22 mouse cellular contexts compared by ENCODE assay signal in genomic region chr4:97968786-97969348, GRCm38 (mm10).
A peak's percentile ranks its signal among the peaks of the same experiment; 100 is the strongest.
DNase-seq lines count a peak whose midpoint lies in the region; ATAC-seq and TF ChIP-seq lines count a peak whose summit lies in the region.
"Had no signal": no experiment of that assay in that cellular context is flagged by ENCODE, and none has a peak within 500 bp of the region (broad histone marks: within the 10 kb centered on the region; RNA-seq: fewer than 3 reads in every experiment).

No protein-coding gene starts in this region.

- no peak overlapping the region for H3K9ac ChIP-seq in heart, embryonic 13.5 days
- H3K9ac ChIP-seq in lung, embryonic 14.5 days, result no peak overlapping the region
- no peak overlapping the region for H3K9ac ChIP-seq in limb, embryonic 13.5 days
- H3K9ac ChIP-seq in limb, embryonic 15.5 days, result no peak overlapping the region
- H3K9ac ChIP-seq: forebrain, postnatal 0 days; hindbrain, embryonic 15.5 days; liver, embryonic 12.5 days; midbrain, embryonic 12.5 days had no signal

- no peaks in the 10 kb centered on the region for H3K9me3 ChIP-seq in heart, embryonic 13.5 days
- no peaks in the 10 kb centered on the region for H3K9me3 ChIP-seq in lung, embryonic 14.5 days (ENCODE audit: low read depth, low read length)
- no peaks in the 10 kb centered on the region for H3K9me3 ChIP-seq in limb, embryonic 13.5 days
- H3K9me3 ChIP-seq in limb, embryonic 15.5 days, result no peaks in the 10 kb centered on the region
- H3K9me3 ChIP-seq: hindbrain, embryonic 15.5 days; liver, embryonic 12.5 days; midbrain, embryonic 12.5 days had no signal

- H3K36me3 ChIP-seq in heart, embryonic 13.5 days, result peaks cover 11% of the 10 kb centered on the region
- H3K36me3 ChIP-seq in lung, embryonic 14.5 days (ENCODE audit: insufficient read depth), result no peaks in the 10 kb centered on the region; the same call in 1 of the 2 replicates
- peaks cover 11% of the 10 kb centered on the region for H3K36me3 ChIP-seq in limb, embryonic 13.5 days
- H3K36me3 ChIP-seq in limb, embryonic 15.5 days, result no peaks in the 10 kb centered on the region
- H3K36me3 ChIP-seq: hindbrain, embryonic 15.5 days; liver, embryonic 12.5 days; midbrain, embryonic 12.5 days had no signal

- no peak overlapping the region for H3K4me3 ChIP-seq in heart, embryonic 13.5 days
- no peak overlapping the region for H3K4me3 ChIP-seq in lung, embryonic 14.5 days (ENCODE audit: low read depth, low read length)
- H3K4me3 ChIP-seq in limb, embryonic 13.5 days, result no peak overlapping the region
- no peak overlapping the region for H3K4me3 ChIP-seq in limb, embryonic 15.5 days
- H3K4me3 ChIP-seq: hindbrain, embryonic 15.5 days; liver, embryonic 12.5 days; midbrain, embryonic 12.5 days had no signal

- TF ChIP-seq CTCF in lung, embryonic 14.5 days (IDR thresholded peaks at IDR 0.05; ENCODE audit: low read depth), result no peak

- peaks cover 50% of the 10 kb centered on the region for H3K4me1 ChIP-seq in heart, embryonic 13.5 days
- H3K4me1 ChIP-seq in lung, embryonic 14.5 days (ENCODE audit: insufficient read depth), result no peaks in the 10 kb centered on the region
- peaks cover 49% of the 10 kb centered on the region for H3K4me1 ChIP-seq in limb, embryonic 13.5 days
- H3K4me1 ChIP-seq in limb, embryonic 15.5 days, result peaks cover 16% of the 10 kb centered on the region
- H3K4me1 ChIP-seq: liver, embryonic 12.5 days; midbrain, embryonic 12.5 days had no signal

- H3K27ac ChIP-seq in heart, embryonic 13.5 days (replicated peaks), result peak overlapping the region; percentile 33; the same call in 1 of the 2 replicates
- H3K27ac ChIP-seq in lung, embryonic 14.5 days (ENCODE audit: low read depth), result peak overlapping the region; percentile 44; the same call in 1 of the 2 replicates
- no peak overlapping the region for H3K27ac ChIP-seq in limb, embryonic 13.5 days
- peak overlapping the region; percentile 28 for H3K27ac ChIP-seq in limb, embryonic 15.5 days
- H3K27ac ChIP-seq: hindbrain, embryonic 15.5 days; liver, embryonic 12.5 days; midbrain, embryonic 12.5 days had no signal

- intact Hi-C loops in heart, postnatal 36 days (cut with DNase I), result loop anchor here (5.0 kb wide), 1 partner anchor 33 kb away; no protein-coding TSS in a partner anchor

- no peak for ATAC-seq in heart, embryonic 13.5 days (ENCODE audit: extremely low read depth, insufficient number of reproducible peaks, low FRiP score, low TSS enrichment)
- peak; percentile 62; the same call in 1 of the 2 replicates for ATAC-seq in lung, embryonic 14.5 days (ENCODE audit: insufficient read depth)
- peak; percentile 48; the same call in 1 of the 2 replicates for ATAC-seq in limb, embryonic 13.5 days (ENCODE audit: low FRiP score, low read depth)
- ATAC-seq in limb, embryonic 15.5 days (ENCODE audit: insufficient number of reproducible peaks, low FRiP score, low TSS enrichment, low read depth), result 0 out of 2 replicates have a peak, but pooled peaks have one; percentile 44
- ATAC-seq: forebrain, postnatal 0 days; liver, embryonic 12.5 days; Patski had no signal

- WGBS in heart, embryonic 13.5 days, result 70% methylated on average over 7 of the region's 7 CpGs
- WGBS in lung, embryonic 14.5 days, result 56% methylated on average over 7 of the region's 7 CpGs
- WGBS in limb, embryonic 13.5 days, result 69% methylated on average over 7 of the region's 7 CpGs
- 60% methylated on average over 7 of the region's 7 CpGs for WGBS in limb, embryonic 15.5 days

- no peak for DNase-seq in heart, postnatal 36 days
- DNase-seq in lung, embryonic 14.5 days, result peak; percentile 63
- no peak for DNase-seq in lung, postnatal 10 days
- no peak for DNase-seq in frontal cortex, postnatal 25 days (ENCODE audit: low spot score in 2 of 2)
- DNase-seq in thymus, postnatal 36 days, result no peak
- DNase-seq: adrenal gland, adult 2 months; B cell, adult 2 months; cerebellum, adult 11-12 months; forebrain, postnatal 0 days; kidney, adult 9 months; kidney, postnatal 36 days; lung, adult 2 months; thymus, adult 18-20 months; thymus, postnatal 4 days had no signal

- no peak overlapping the region for H3K4me2 ChIP-seq in heart, embryonic 13.5 days
- H3K4me2 ChIP-seq in lung, embryonic 14.5 days, result no peak overlapping the region
- no peak overlapping the region for H3K4me2 ChIP-seq in limb, embryonic 13.5 days (replicated peaks)
- no peak overlapping the region for H3K4me2 ChIP-seq in limb, embryonic 15.5 days
- H3K4me2 ChIP-seq: hindbrain, embryonic 15.5 days; liver, embryonic 12.5 days; midbrain, embryonic 12.5 days had no signal

- no peaks in the 10 kb centered on the region for H3K27me3 ChIP-seq in heart, embryonic 13.5 days (replicated peaks)
- H3K27me3 ChIP-seq in lung, embryonic 14.5 days (ENCODE audit: insufficient read depth, low read length), result no peaks in the 10 kb centered on the region
- no peaks in the 10 kb centered on the region for H3K27me3 ChIP-seq in limb, embryonic 13.5 days
- H3K27me3 ChIP-seq in limb, embryonic 15.5 days, result no peaks in the 10 kb centered on the region
- H3K27me3 ChIP-seq: CH12.LX; hindbrain, embryonic 15.5 days; liver, embryonic 12.5 days; midbrain, embryonic 12.5 days; Patski had no signal
